Mouse (Mus musculus) layer of hippocampus, adult 8-10 months (tissue): ENCODE data around the gene Pitpnc1. TPM values are rescaled to one million over a fixed set of nuclear protein-coding genes. Genes with fewer than 3 reads are reported as not detected.

Experiments used
- DNase-seq, 2 experiments: peaks; one replicate each; pipeline ENCODE4 v3.0.0; 2022; ENCODE audit warnings: low spot score in 2 of 2
- total RNA-seq, 4 experiments: library from RNA; stranded (reverse); gene quantifications; 2 replicates each; pipeline ENCODE4 v1.2.4; 2022

Pitpnc1 gene
- total RNA-seq, 4 experiments from 2014 or later = 47.1 to 53.0 (median 51.0) TPM

GRCm38 (mm10) chr11:107161215-107161614 lies 309.3 kb downstream of the Pitpnc1 start:
- DNase-seq = no peak

- DNase-seq = no peak
These were observed 311.5 kb downstream of the Pitpnc1 start for GRCm38 (mm10) chr11:107159034-107159433.

Other genes starting within 250 kb of the Pitpnc1 start
- 10 to 100 TPM; 64.0 to 75.5 (median 73.6) TPM for gene Psmd12, start 8.8 kb upstream of the Pitpnc1 start, total RNA-seq
- gene Helz, start 77.2 kb upstream of the Pitpnc1 start, total RNA-seq = 10 to 100 TPM; 37.2 to 47.1 (median 43.4) TPM
- not detected for gene Cacng1, start 245.8 kb upstream of the Pitpnc1 start, total RNA-seq